Mouse (Mus musculus) neutrophil, adult 5-6 weeks (primary cell): ENCODE results near the gene Pop5. TPM values are rescaled to one million over a fixed set of nuclear protein-coding genes. Genes with fewer than 3 reads are reported as not detected.

Source experiments
- ATAC-seq: fragments of 151-379, 151-347 bp; 2 replicates; pipeline ENCODE4 v1.8.0; 2017; ENCODE audit warnings: mild to moderate bottlenecking, moderate TSS enrichment; ENCODE audit not compliant: insufficient number of reproducible peaks, poor library complexity, low FRiP score, severe bottlenecking; ENCODE audit errors: extremely low read depth
- total RNA-seq: library from RNA; stranded (forward); fragments of 200-1000 nt; gene quantifications from 2 replicates; pipeline ENCODE4 v1.2.3, GENCODE M21; 2017

Pop5 gene
- total RNA-seq, 1 experiment from 2014 or later: 22.7 TPM

- ATAC-seq: no peak
Measured at GRCm38 (mm10) chr5:115256909-115257546, 21.4 kb downstream of the Pop5 start.

- ATAC-seq: no peak
Measured at GRCm38 (mm10) chr5:115260356-115260755, 24.7 kb downstream of the Pop5 start.

GRCm38 (mm10) chr5:115261141-115261540, 25.5 kb downstream of the Pop5 start:
- ATAC-seq: no peak

- no peak for ATAC-seq
Measured at GRCm38 (mm10) chr5:115261880-115262279, 26.2 kb downstream of the Pop5 start.

- no peak for ATAC-seq
Measured at GRCm38 (mm10) chr5:115262502-115263291, 27.1 kb downstream of the Pop5 start.

- ATAC-seq: no peak
Measured at GRCm38 (mm10) chr5:115266340-115266739, 30.7 kb downstream of the Pop5 start.

GRCm38 (mm10) chr5:115266787-115267468, 31.3 kb downstream of the Pop5 start:
- no peak for ATAC-seq

- no peak for ATAC-seq
Measured at GRCm38 (mm10) chr5:115267469-115268045, 31.9 kb downstream of the Pop5 start.

- no peak for ATAC-seq
Measured at GRCm38 (mm10) chr5:115268266-115268665, 32.6 kb downstream of the Pop5 start.

GRCm38 (mm10) chr5:115269969-115270368, 34.3 kb downstream of the Pop5 start:
- no peak for ATAC-seq

GRCm38 (mm10) chr5:115271931-115272811, 36.5 kb downstream of the Pop5 start:
- ATAC-seq: 0 out of 2 replicates have a peak, but pooled peaks have one; percentile 2

- ATAC-seq: peak; percentile 96
Measured at GRCm38 (mm10) chr5:115272812-115273548, 37.3 kb downstream of the Pop5 start, which contains the start of gene Rnf10. Gene Rnf10 (minus strand): TSS chr5:115272898.

GRCm38 (mm10) chr5:115273549-115274135, 38.0 kb downstream of the Pop5 start:
- no peak for ATAC-seq

- no peak for ATAC-seq
Measured at GRCm38 (mm10) chr5:115274353-115274752, 38.7 kb downstream of the Pop5 start.

GRCm38 (mm10) chr5:115274771-115275170, 39.1 kb downstream of the Pop5 start:
- ATAC-seq: no peak

- ATAC-seq: no peak
Measured at GRCm38 (mm10) chr5:115275998-115276397, 40.4 kb downstream of the Pop5 start.

- ATAC-seq: no peak
Measured at GRCm38 (mm10) chr5:115278053-115278452, 42.4 kb downstream of the Pop5 start.
